Mouse (Mus musculus): ENCODE results near the gene Cldn7.

DNA sequence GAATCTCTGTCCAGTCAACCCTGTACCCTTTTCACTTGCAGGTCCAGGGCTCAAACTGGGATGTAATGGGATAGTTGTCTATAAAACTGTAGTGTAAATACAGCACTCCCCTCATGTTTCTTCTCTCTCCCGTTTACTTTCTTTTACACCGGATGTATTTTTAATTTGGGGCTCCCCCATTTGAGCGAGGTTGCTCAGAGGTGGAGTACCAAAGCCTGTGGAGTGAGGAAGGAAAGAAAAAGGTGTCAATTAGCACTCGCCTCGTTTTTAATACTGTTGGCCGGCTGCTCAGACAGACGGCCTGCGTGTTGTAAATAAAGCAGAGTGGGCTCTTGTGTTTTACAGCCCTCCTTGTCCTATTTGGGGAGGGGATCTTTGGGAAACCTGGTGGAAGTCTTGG, 35.1 kb downstream of the Cldn7 start:
- TF ChIP-seq CTCF (IDR thresholded peaks at IDR 0.05; ENCODE audit: extremely low read depth, insufficient read depth, low read length) = no peak
- no peak for TF ChIP-seq POLR2A (IDR thresholded peaks at IDR 0.05; ENCODE audit: extremely low read depth, insufficient read depth, low read length)
